Mouse (Mus musculus) heart, postnatal 14 days (tissue): Measurements from ENCODE around the gene Gdf11. TPM values are rescaled to one million over a fixed set of nuclear protein-coding genes. Genes with fewer than 3 reads are reported as not detected.

ENCODE experiments used
- DNase-seq, 2 experiments: peaks; one replicate each; pipeline ENCODE4 v3.0.0; 2021 to 2022
- intact Hi-C: fragments of 180-260 bp; cut with DNase I; formaldehyde crosslinking; loops from one replicate; pipeline ENCODE4 v1.15.1; 2025
- total RNA-seq, 2 experiments: library from RNA; stranded (reverse); gene quantifications; 2 replicates each; pipeline ENCODE4 v1.2.3; 2021

Gdf11 gene
- total RNA-seq, 2 experiments from 2014 or later: 2.8 TPM

DNA sequence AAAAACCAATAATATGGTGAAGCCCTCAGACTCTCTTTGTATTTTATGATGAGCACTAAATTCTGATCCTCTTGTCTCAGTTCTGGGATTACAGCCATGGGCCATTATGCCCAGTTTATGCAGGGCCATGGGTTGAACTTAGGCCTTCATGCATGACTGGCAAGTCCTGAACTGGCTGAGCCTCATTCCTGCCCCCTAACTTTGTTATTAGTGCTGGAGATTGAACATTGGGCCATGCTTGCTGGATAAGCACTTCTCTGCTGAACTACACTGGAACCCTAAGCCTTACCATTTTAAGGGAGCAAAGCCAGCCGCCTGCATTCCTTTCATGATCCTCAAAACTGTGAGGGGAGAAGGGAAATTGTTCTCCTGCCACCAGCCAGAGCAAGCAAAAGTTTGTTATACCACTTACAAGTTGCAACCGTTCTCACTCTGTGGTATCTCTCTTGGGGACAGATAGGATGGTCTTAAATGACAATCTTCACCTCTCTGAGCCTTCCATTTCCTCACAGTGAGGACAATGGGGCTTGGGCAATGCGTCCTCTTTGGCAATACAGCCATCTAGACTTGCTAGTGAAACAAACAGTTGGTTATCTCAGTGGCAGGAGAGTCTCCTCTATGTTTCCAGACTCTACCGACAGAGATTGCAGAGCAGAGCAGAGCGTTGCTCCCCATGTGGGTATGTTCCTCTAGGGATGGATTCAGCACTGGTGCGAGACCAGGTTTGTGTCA, 8.4 kb upstream of the Gdf11 start:
- DNase-seq: no peak
- intact Hi-C loops: no loop called here

DNA sequence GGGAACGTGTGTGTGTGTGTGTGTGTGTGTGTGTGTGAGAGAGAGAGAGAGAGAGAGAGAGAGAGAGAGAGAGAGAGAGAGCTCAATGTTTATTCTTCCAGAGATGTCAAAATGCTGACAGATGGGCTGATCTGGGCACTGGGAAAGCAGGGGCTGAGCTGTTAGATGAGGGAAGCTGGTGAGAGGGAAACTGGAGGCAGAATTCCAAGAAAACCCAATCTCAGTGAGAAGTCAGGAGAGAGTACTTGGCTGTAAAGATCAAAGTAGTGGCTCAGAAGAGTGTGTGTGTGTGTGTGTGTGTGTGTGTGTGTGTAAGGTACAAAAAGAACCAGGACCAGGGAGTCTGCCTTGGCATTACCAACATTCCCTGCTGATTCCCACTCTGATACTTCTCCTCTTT, 6.0 kb upstream of the Gdf11 start:
- DNase-seq: no peak
- intact Hi-C loops: no loop called here

DNA sequence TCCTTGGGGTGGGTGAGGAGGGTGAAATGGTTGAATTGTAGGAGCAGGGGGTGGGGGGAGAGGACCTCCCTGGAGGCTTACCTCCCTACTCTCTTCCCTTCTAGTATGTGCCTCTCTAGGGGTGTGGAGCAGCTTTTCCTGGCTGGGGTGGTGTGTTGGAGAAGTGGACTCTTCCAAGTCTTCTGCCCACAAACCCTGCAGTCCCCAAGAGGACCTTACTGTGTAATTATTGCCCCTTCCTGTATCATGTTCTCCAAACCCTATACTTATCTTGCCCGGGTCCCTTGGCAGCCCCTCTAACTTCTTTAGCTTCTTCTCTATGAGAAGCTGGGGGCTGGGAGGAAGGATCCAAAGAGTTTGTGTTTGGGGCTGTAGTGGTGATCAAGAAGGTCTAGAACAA, 5.3 kb upstream of the Gdf11 start:
- no peak for DNase-seq
- intact Hi-C loops: no loop called here

DNA sequence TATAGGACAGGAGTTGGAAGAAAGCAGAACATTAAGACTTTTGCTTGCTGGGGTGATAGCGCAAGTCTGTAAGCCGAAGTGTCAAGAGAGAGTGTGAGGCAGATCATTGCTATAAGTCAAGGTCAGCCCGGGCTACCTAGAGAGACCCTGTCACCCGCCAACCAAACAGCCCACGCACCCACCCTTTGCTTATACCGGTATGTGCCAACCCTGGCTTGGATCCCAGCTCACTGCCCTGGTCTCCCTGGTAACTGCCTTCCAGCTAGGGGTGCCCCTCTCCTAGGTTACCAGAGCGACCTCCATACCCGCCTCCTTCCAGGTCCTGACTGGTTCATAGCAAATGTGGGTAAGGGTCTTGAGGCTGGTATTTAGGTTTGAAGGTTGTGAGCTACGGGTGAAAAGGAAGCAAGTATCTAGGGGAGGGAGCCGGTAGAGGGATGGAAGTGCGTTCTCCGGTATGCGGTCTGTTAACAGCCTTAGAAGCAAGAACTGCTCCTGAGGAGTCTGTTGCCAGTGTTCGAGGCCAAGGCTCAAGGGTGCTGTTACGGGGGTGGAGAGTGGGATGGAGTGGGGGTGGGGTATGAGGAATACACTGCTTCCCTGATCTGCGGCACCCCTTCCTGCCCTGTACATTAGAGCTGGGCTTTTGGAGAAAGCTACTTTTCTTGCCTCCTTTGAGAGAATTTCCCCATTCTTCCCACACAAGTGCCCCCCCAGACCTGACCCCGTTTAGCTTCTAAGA, 4.6 kb upstream of the Gdf11 start:
- intact Hi-C loops: loop anchor here (1.0 to 2.0 kb wide), 2 partner anchors 51 to 165 kb away; no protein-coding TSS in a partner anchor

DNA sequence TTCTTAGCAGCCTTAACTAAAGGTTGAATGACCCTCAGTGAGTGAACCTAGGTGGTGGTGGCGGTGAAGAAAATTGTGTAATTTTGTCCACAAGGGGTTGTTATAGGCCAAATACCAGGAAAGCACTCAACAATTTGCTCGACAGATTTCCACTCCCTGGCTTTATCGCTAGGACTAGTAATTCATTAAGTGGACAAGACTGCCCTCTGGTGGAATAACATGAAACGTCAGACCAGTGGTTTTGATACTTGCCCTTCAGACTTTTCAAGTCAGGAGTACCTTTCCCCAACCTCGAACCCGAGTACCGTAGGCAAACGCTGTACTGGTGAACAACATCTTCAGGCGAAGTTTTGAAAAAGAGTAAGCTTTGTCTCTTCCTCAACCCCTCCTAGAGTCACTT, 3.9 kb upstream of the Gdf11 start:
- peak; percentile 65 to 85 for DNase-seq
- intact Hi-C loops: loop anchor here (1.0 to 2.0 kb wide), 2 partner anchors 50 to 165 kb away; no protein-coding TSS in a partner anchor

More for the DNA sequence above, 4.6 kb upstream of the Gdf11 start:
- no peak for DNase-seq

DNA sequence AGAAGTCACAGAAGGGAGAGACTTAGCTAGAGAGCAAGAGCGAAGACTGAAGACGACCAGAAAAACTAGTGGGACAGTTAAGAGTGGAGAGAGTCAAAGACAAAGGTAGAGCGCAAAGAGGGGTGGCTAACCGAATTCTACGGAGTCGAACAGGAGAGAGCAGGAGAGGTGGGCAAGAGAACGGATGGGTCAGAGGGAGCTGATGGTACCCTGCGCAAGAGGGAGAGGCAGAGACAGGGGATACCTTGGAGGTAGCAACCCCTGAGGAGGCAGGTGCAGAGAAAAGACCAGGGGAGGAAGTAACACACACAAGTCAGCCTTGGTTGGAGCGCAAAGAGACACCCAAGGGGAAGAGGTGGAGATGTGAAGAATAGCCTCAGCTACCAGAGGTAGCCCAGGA, 728 bp upstream of the Gdf11 start:
- DNase-seq: no peak
- intact Hi-C loops: no loop called here

DNA sequence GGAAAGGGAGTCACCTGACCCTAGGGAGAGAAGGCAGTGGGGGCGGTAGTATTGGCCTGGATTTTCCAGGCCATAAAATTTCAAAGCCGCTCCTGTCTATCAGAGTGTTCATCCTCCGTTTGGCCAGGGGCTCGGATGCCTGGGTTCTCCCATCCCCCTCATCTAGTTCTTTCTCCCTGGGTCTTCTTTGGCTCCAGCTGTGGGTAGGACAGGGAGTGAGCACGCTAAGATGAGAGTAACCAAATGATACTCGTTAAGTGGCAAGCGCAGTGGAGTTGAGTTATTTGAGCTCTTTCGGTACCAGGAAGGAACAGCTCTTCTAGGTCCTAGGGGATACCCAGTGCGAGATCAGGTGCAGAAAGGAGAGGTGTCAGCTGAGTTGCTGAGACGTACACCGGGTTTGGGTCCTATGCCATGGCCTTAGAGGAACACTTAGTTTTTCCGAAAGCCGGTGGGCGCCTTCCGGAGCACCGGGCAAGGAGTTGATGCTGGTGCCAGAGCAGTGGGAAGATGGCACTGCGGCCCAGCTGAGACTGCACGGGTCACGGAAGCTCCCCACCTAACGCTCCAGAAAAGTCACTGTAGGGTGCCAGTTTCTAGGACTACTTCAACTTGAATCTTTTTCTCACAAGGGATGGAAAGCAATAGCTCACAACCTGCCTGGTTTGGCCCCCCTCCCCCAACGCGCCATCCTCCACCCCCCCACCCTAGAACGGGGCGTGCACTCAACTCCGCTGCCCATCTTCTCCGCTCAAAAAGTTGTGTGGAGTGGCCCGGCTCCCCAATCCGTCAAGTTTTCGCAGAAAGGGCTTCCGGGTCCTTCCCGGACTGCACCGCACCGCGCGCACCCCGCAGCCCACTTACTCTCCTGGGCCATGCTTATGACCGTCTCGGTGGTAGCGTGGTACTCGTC, 879 bp downstream of the Gdf11 start:
- DNase-seq: no peak
- intact Hi-C loops: no loop called here

- DNase-seq: no peak
- intact Hi-C loops: no loop called here
Measured at GRCm38 (mm10) chr10:128889846-128890245, 1.7 kb downstream of the Gdf11 start.

GRCm38 (mm10) chr10:128888941-128889827, 2.3 kb downstream of the Gdf11 start:
- intact Hi-C loops: no loop called here
- no peak for DNase-seq

- DNase-seq: no peak
- intact Hi-C loops: no loop called here
Measured at GRCm38 (mm10) chr10:128882067-128882466, 9.5 kb downstream of the Gdf11 start.

DNA sequence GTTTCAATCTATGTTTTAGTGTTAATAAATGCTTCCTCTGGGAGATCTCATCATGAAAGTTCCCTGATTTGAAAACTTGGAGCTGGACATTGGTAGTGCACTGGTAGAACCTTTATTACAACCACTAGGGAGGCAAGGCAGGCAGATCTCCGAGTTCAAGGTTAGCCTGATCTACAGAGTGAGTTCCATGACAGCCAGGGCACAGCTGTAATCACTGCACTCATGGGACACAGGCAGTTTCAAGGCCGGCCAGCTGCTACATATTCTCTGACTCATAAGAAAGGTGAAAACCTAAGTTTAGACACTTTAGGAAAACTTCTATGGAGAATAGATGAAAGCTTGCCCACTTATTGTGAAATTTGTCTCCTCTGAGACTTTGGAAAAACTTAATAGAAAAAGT, 12.7 kb downstream of the Gdf11 start:
- no peak for DNase-seq
- intact Hi-C loops: no loop called here

DNA sequence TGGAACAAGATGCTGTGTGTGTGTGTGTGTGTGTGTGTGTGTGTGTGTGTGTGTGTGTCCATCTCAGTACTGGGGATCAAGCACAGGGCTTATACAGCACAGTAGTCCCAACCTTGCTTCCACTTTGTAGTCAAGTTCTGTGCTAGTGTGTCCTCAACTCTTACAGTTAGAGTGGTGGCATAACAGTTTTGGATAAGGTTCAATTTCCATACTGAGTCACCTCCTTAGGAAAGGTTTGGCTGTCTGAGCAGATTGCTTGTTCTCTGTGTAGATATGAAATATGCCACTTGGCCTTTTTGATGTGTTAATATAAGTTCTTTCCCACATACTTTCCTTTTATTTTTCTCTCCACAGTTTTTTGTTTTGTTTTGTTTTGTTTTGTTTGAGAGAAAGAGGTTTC, 13.2 kb downstream of the Gdf11 start:
- intact Hi-C loops: no loop called here

DNA sequence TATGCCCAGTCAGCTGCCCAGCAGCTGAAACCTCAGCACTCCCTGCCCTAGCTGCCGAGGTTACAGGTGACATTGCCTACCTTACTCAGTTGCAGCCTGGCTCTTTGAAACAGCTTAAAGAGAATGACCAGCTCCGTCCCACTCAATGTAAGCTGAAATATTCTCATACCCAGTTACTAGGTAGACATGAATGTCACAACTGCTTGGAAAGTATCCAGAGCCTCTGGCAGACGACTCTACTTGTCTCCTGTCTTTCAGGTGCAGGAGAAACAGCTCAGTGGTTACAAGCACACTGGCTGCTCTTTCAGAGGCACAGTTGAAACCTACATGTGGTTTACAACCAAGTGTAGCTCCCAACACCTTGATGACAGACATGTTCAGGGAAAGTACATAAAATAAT, 21.2 kb downstream of the Gdf11 start:
- intact Hi-C loops: no loop called here
- no peak for DNase-seq

More for the DNA sequence above, 13.2 kb downstream of the Gdf11 start:
- no peak for DNase-seq

- intact Hi-C loops: no loop called here
Measured at GRCm38 (mm10) chr10:128866518-128866917, 25.0 kb downstream of the Gdf11 start.

GRCm38 (mm10) chr10:128866042-128866441, 25.5 kb downstream of the Gdf11 start:
- intact Hi-C loops: no loop called here
- no peak for DNase-seq

More at GRCm38 (mm10) chr10:128866518-128866917, 25.0 kb downstream of the Gdf11 start:
- no peak for DNase-seq

- intact Hi-C loops: no loop called here
- no peak for DNase-seq
Measured at GRCm38 (mm10) chr10:128861176-128861575, 30.3 kb downstream of the Gdf11 start.

DNA sequence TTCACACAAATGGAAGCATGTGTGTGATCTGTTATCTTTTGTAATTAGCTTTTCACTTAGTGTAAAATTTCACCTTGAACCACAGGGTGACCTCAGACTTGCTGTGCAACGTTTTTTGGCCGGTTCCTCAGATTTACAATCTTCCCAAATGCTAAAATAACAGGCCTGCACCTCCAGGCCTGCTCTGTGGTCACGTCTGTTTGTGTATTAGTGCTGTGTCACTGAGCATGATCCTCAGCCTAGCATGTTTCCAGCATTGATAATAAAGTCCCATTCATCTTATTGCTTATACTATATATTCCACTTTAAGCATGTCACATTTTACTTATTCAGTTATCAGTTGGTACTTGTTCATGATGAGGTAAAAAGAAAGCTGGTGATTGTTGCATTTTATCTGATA, 41.2 kb downstream of the Gdf11 start:
- intact Hi-C loops: no loop called here

DNA sequence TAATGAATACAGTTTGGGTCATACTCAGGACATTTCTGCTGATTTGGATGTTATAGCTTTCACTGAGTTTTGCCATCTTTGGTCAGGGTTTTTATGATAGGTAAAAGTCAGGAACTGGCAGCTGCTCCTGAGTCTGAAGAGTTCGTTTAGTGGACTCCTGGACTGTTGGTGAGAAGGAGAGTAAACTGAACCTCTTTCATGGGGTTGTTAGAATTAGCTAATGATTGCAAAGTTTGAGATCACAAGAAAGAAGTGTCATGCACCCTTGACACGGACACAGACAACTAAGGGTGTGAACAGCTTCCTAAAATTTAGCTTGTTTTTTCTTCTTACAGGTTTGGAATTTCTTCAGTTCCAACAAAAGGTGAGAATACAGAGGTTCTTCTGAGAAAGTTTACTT, 43.1 kb downstream of the Gdf11 start:
- DNase-seq: no peak
- intact Hi-C loops: loop anchor here (5.0 kb wide), 1 partner anchor 129 kb away; no protein-coding TSS in a partner anchor

More for the DNA sequence above, 41.2 kb downstream of the Gdf11 start:
- DNase-seq: no peak

DNA sequence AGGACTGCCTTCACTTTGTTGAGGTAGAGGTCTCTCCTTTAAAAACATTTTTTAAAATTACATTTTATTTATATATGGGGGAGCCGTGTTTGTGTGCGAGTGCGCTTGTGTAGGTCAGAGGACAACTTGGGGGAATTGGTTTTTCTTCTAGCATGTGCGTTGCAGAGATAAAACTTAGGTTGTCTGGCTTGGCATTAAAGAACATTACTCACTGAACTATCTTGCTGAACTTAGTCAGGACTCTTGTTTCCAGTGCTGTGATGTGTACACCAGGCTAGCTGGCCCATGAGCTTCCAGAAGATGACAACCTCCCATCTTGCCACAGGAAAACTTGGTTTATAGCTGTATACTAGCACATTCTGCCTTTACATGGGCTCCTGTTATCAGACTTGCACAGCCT, 44.9 kb downstream of the Gdf11 start:
- no peak for DNase-seq
- intact Hi-C loops: loop anchor here (5.0 kb wide), 1 partner anchor 131 kb away; no protein-coding TSS in a partner anchor
